Mouse (Mus musculus): ENCODE results near the gene H2al1d.

- no peak for TF ChIP-seq POLR2A (IDR thresholded peaks at IDR 0.05; ENCODE audit: insufficient read depth, low read depth, low read length)
- no peak for TF ChIP-seq CTCF (IDR thresholded peaks at IDR 0.05)
Measured at GRCm38 (mm10) chrX:11273190-11273589, 35.4 kb upstream of the H2al1d start.
